Mouse (Mus musculus) monocyte, adult 59 days (primary cell): Measurements from ENCODE around the gene Ing4. TPM values are rescaled to one million over a fixed set of nuclear protein-coding genes. Genes with fewer than 3 reads are reported as not detected.

Experiments used
- total RNA-seq, 2 experiments: library from RNA; stranded (reverse); gene quantifications; one replicate each; pipeline ENCODE4 v1.2.4; 2023

Gene Ing4
- total RNA-seq, result 10 to 100 TPM; 76.1 to 83.5 TPM

DNA sequence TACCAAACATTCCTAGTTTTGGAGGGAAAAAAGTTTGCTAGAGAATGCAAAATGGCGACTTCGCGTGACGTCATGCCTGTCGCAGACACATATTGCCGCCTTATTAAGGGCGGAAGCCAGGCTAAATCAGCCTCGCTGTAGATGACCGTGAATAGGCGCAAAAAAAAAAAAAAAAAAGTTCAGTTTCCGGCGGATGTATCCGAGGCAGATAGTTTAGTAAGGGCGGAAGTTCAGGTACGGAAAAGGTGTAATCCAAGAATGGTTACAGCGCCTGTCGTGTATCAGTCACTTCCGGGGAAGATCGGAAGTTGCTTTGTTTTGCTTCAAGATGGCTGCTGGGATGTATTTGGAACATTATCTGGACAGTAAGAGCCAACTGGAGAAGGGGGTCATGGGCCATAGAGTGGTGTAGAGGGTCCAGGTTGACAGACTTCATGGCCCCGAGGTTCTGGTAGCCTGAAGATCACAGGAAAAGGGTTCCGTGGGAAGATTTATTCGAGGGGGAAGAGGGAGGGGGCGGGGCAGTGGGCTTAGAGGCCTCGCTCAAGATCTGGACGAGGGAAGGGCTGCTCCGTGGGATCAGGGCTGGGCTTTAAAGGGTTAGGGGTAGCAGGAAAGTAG lies at the start of gene Ing4:
Ing4 (plus strand) TSS at position 228 of the 621 bp plus-strand sequence.

DNA sequence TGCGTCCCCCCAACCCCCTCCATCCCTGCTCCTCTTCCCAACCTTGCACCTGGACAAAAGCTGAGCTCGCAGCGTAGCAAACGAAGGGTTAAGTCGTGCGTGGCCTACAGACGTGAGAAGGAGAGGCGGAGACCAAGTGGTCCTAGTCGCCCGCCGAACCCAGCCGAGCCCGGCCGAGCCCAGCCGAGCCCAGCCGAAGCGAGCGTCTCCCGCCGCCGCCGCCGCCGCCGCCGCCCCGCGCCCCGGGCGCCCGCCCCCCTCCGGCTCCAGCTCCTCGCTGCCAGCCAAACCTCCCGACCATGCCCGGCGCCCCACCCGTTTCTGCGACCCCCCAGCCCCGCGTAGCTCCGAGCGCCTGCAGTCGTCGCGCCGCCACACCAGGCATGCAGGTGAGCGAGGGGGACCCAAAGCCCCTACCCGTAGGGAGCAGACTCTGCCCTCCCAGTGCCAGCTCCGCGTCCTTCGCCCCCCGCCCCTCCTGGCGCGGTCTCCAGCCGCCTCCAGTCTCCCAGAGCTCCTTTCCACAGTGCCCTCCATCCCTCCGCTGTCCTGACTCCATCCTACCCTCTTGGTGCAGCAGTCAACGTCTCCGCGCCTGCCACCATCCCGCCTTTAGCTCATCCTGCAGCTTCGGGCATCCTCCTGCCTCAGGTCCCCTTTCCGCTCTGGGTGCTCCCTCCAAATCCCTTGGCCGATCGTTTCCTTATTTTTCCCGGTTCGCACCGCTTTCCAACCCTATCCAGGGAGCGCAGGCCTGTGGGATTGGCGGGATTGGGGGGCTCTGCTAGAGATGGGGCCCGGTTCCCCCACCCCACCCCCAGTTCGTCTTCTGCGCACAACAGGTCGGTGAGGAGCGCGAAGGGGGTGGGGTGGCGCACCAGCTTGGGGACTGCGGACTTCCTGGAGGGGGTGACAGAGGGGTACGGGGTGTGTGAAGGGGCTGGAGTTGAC lies 42.7 kb upstream of the Ing4 start, which contains the start of gene Pianp:
Pianp (plus strand) TSS at position 144 of the 951 bp plus-strand sequence.

GRCm38 (mm10) chr6:125009129-125009180 lies 30.6 kb upstream of the Ing4 start, which contains the start of gene Zfp384:
Gene Zfp384 (plus strand): TSS chr6:125009145.

GRCm38 (mm10) chr6:125049678-125050077 lies 10.1 kb downstream of the Ing4 start, which contains the start of gene Acrbp:
Gene Acrbp (plus strand): TSS chr6:125049689.

GRCm38 (mm10) chr6:125067571-125067995 lies 28.0 kb downstream of the Ing4 start, which contains the start of gene Lpar5:
Gene Lpar5 (plus strand): TSS chr6:125067920.

DNA sequence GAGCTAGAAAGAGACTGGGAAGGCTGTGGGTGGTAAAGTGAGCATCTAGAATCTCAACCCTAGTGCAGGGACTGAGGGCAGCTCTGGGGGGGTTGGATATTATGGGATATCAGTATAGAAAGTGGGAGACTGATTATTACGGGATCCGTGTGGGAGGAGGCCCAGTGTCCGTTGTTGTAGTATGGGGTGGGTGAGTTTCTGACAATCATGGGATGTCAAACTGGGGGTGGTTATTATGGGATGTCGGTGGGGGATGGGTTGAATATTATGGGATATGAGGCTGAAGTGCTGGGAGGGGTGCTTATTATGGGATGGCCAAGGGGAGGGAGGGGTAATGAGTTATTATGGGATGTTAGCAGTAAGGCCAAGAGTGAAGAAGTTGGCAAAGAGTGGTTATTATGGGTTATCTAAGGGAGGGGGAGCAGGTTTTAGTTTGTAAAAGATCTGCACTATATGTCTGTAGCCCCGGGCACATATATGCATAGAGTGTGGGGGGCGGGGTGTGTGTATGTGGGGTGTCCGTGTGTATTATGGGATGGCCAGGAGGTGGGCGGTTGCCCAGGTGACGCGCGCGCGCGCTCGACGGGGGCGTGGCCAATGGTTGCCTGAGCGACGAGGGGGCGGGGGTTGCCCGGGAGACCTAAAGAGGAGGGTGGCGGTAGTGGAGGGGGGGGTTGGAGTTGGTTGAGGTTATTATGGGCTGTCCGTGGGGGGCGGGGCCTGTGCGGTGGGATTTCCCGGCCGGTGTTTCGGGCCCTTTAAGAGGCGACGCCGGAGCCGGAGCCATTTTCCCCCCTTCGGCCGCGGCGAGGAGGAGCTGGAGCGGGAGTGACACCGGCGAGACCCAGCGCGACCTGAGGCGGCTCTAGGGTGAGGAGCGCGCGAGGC lies 56.1 kb downstream of the Ing4 start, which contains the start of gene Chd4:
Chd4 (plus strand) TSS at position 591 of the 888 bp plus-strand sequence.

Other genes with a start within 250 kb of the Ing4 start
- 10 to 100 TPM; 20.4 to 20.7 TPM for gene Spsb2, start 231.1 kb upstream of the Ing4 start, total RNA-seq
- gene Tpi1, start 225.5 kb upstream of the Ing4 start, total RNA-seq, result 100 to 1,000 TPM; 110 to 111 TPM
- gene Usp5, start 210.3 kb upstream of the Ing4 start, total RNA-seq, result 10 to 100 TPM; 58.5 to 64.1 TPM
- gene Cdca3, start 210.2 kb upstream of the Ing4 start, total RNA-seq, result 1 to 10 TPM; 1.2 to 3.8 TPM
- gene Gnb3, start 199.5 kb upstream of the Ing4 start, total RNA-seq, result not detected
- 1 to 10 TPM; 2.0 to 4.1 TPM for gene P3h3, start 182.0 kb upstream of the Ing4 start, total RNA-seq
- gene Gpr162, start 175.8 kb upstream of the Ing4 start, total RNA-seq, result 1 to 10 TPM; 1.8 to 2.3 TPM
- gene Cd4, start 151.5 kb upstream of the Ing4 start, total RNA-seq, result 10 to 100 TPM; 15.6 to 17.2 TPM
- gene Lag3, start 128.1 kb upstream of the Ing4 start, total RNA-seq, result 1 to 10 TPM; 5.9 to 8.7 TPM
- 100 to 1,000 TPM; 216 to 239 TPM for gene Ptms, start 119.7 kb upstream of the Ing4 start, total RNA-seq
- 100 to 1,000 TPM; 124 to 137 TPM for gene Mlf2, start 108.4 kb upstream of the Ing4 start, total RNA-seq
- 10 to 100 TPM; 37.3 to 38.4 TPM for gene Cops7a, start 74.2 kb upstream of the Ing4 start, total RNA-seq
- 1 to 10 TPM; 3.0 to 6.9 TPM for gene Pianp, start 43.1 kb upstream of the Ing4 start, total RNA-seq
- gene Zfp384, start 30.6 kb upstream of the Ing4 start, total RNA-seq, result 100 to 1,000 TPM in 1 of 2 experiments, 10 to 100 TPM in 1; 89.1 to 103 TPM
- 10 to 100 TPM; 16.2 to 16.5 TPM for gene Acrbp, start 9.9 kb downstream of the Ing4 start, total RNA-seq
- 10 to 100 TPM; 36.4 to 37.8 TPM for gene Lpar5, start 28.2 kb downstream of the Ing4 start, total RNA-seq
- 100 to 1,000 TPM; 186 to 187 TPM for gene Chd4, start 56.2 kb downstream of the Ing4 start, total RNA-seq
- 10 to 100 TPM; 21.7 to 22.9 TPM for gene Nop2, start 92.1 kb downstream of the Ing4 start, total RNA-seq
- gene Iffo1, start 105.5 kb downstream of the Ing4 start, total RNA-seq, result 10 to 100 TPM; 66.4 to 71.6 TPM
- 100 to 1,000 TPM; 641 to 753 TPM for gene Gapdh, start 126.7 kb downstream of the Ing4 start, total RNA-seq
- gene Ncapd2, start 151.9 kb downstream of the Ing4 start, total RNA-seq, result 10 to 100 TPM; 10.5 to 18.9 TPM
- gene Mrpl51, start 152.0 kb downstream of the Ing4 start, total RNA-seq, result 10 to 100 TPM; 20.2 to 28.0 TPM
- 10 to 100 TPM; 30.3 to 32.7 TPM for gene Vamp1, start 175.8 kb downstream of the Ing4 start, total RNA-seq
- gene Tapbpl, start 192.1 kb downstream of the Ing4 start, total RNA-seq, result 10 to 100 TPM; 26.1 to 28.0 TPM
- gene Cd27, start 197.2 kb downstream of the Ing4 start, total RNA-seq, result under 1 TPM; 0.67 to 0.92 TPM
- gene Tuba3a, start 246.3 kb downstream of the Ing4 start, total RNA-seq, result not detected